ENCODE assay signal across 27 mouse cellular contexts in the genomic region with DNA sequence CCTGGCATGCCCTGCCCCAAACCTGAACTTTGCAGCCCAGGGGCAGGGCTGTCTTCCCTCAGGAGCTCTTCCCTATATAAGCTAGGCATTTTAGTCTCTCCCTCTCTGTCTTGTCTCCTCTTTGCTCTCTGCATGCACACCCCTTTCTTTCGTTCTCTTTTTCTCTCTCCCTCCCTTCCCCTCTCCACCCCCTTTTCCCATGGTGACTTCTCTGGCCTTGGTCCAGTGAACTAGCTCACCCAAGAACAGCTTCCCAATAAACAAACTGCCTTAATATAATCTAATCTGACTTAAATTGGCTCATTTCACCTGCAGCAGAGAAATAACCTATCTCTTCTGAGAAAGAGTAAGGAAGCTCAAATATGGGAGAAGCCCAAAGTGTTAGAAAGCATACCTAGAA. TPM values are rescaled to one million over a fixed set of nuclear protein-coding genes. Genes with fewer than 3 reads are reported as not detected.
DNase-seq lines count a peak whose midpoint lies in the region.
"Had no signal": no experiment of that assay in that cellular context is flagged by ENCODE, and none has a peak within 500 bp of the region (broad histone marks: within the 10 kb centered on the region; RNA-seq: fewer than 3 reads in every experiment).

No protein-coding gene starts in this region.

- H3K27ac ChIP-seq in heart, embryonic 10.5 days: no peak overlapping the region
- peak overlapping the region; percentile 28 for H3K27ac ChIP-seq in macrophage
- H3K27ac ChIP-seq: embryonic facial prominence, embryonic 13.5 days; forebrain, embryonic 12.5 days; hindbrain, embryonic 10.5 days; hindbrain, embryonic 14.5 days; intestine, embryonic 15.5 days had no signal

- H3K79me2 ChIP-seq in macrophage (ENCODE audit: inconsistent target): no peaks in the 10 kb centered on the region

- H3K4me1 ChIP-seq in heart, embryonic 10.5 days: no peaks in the 10 kb centered on the region
- H3K4me1 ChIP-seq: embryonic facial prominence, embryonic 13.5 days; forebrain, embryonic 12.5 days; hindbrain, embryonic 10.5 days had no signal

- H3K36me3 ChIP-seq in heart, embryonic 10.5 days: 0 out of 2 replicates have a peak, but pooled peaks cover 6% of the 10 kb centered on the region
- 0 out of 2 replicates have a peak, but pooled peaks cover 4% of the 10 kb centered on the region for H3K36me3 ChIP-seq in macrophage (ENCODE audit: inconsistent target)
- H3K36me3 ChIP-seq: embryonic facial prominence, embryonic 13.5 days; forebrain, embryonic 12.5 days; hindbrain, embryonic 10.5 days; intestine, embryonic 15.5 days had no signal

- intact Hi-C loops in heart, postnatal 36 days (cut with DNase I): loop anchor here (10.0 kb wide), 1 partner anchor 126 kb away; a partner anchor contains a TSS

- no peaks in the 10 kb centered on the region for H3K27me3 ChIP-seq in heart, embryonic 10.5 days (ENCODE audit: insufficient read depth, poor library complexity, severe bottlenecking)
- H3K27me3 ChIP-seq: embryonic facial prominence, embryonic 13.5 days; forebrain, embryonic 12.5 days; intestine, embryonic 15.5 days; Patski had no signal

- H3K4me3 ChIP-seq in heart, embryonic 10.5 days: no peak overlapping the region
- no peak overlapping the region for H3K4me3 ChIP-seq in macrophage (ENCODE audit: inconsistent target)
- H3K4me3 ChIP-seq: embryonic facial prominence, embryonic 13.5 days; forebrain, embryonic 12.5 days; hindbrain, embryonic 10.5 days; intestine, embryonic 15.5 days had no signal

- H3K9me3 ChIP-seq in heart, embryonic 10.5 days: no peaks in the 10 kb centered on the region
- H3K9me3 ChIP-seq: embryonic facial prominence, embryonic 13.5 days; forebrain, embryonic 12.5 days; hindbrain, embryonic 10.5 days; intestine, embryonic 15.5 days had no signal

- WGBS in heart, embryonic 10.5 days: 69% methylated on average over 1 of the region's 1 CpGs
- 38% methylated on average over 1 of the region's 1 CpGs for WGBS in macrophage (ENCODE audit: missing documents)

- peak; percentile 30 for DNase-seq in adrenal gland, postnatal 10 days
- no peak for DNase-seq in adrenal gland, postnatal 25 days
- DNase-seq in heart, adult 11 months: peak; percentile 79
- DNase-seq in heart, embryonic 10.5 days (ENCODE audit: low spot score): no peak
- peak; percentile 12 to 21 for DNase-seq in heart, postnatal 36 days
- DNase-seq in heart, postnatal 4 days: no peak
- DNase-seq in embryo, embryonic 11 days: no peak
- DNase-seq: adrenal gland, adult 8-10 months; B cell, adult 2 months; cerebellum, adult 11 months; cerebellum, adult 8-10 months; cerebellum, postnatal 14 days; kidney, adult 18-20 months had no signal

RNA-seq across cellular contexts. Expression of a gene that starts 27.1 kb away (rescaled TPM):
- total RNA-seq in adrenal gland, postnatal 10 days (2021): 10 to 100 TPM; 13.9 to 15.4 TPM
- 23.1 and 25.7 TPM in 2 replicates for total RNA-seq in adrenal gland, postnatal 25 days (2021)
- 22.9 and 23.7 TPM in 2 replicates for polyA plus RNA-seq in heart, embryonic 10.5 days (2016; fragmentation: Nextera tagmentation; extraction: Ambion mirVana)
- total RNA-seq in heart, postnatal 36 days (2021): 10 to 100 TPM; 27.9 to 36.5 TPM
- total RNA-seq in heart, postnatal 4 days (2021): 10 to 100 TPM; 13.6 to 17.6 TPM
- 10 to 100 TPM; 11.3 to 63.2 (median 32.5) TPM for total RNA-seq in macrophage (2018; cell fraction: chromatin; rRNA removed)
- 10 to 100 TPM in 25 of 26 experiments, 1 to 10 TPM in 1; 9.2 to 21.7 (median 16.7) TPM for total RNA-seq in macrophage (2018; cell fraction: cytosol; rRNA removed)
- 10 to 100 TPM; 10.4 to 41.4 (median 23.6) TPM for total RNA-seq in macrophage (2018; cell fraction: nucleus; rRNA removed)
- 17.3 to 19.0 TPM (median 18.0 TPM) in 3 replicates for polyA plus RNA-seq in macrophage (2018)

RNA-seq across cellular contexts. Expression of a gene that starts 50.1 kb away (rescaled TPM):
- total RNA-seq in adrenal gland, postnatal 10 days (2021): not detected
- not detected in 2 replicates for total RNA-seq in adrenal gland, postnatal 25 days (2021)
- polyA plus RNA-seq in heart, embryonic 10.5 days (2016; fragmentation: Nextera tagmentation; extraction: Ambion mirVana): not detected in 2 replicates
- total RNA-seq in heart, postnatal 36 days (2021): not detected
- total RNA-seq in heart, postnatal 4 days (2021): not detected
- total RNA-seq in macrophage (2018; cell fraction: chromatin; rRNA removed): not detected
- not detected for total RNA-seq in macrophage (2018; cell fraction: cytosol; rRNA removed)
- total RNA-seq in macrophage (2018; cell fraction: nucleus; rRNA removed): not detected
- not detected in 3 replicates for polyA plus RNA-seq in macrophage (2018)
- total RNA-seq: adrenal gland, adult 8-10 months; gastrocnemius, postnatal 4 days had no signal
- polyA plus RNA-seq: activated CD4-positive, CD25-positive, alpha-beta regulatory T cell, adult 4 months; brain, embryonic 14.5 days; cortical plate, adult 2 months; embryonic facial prominence, embryonic 13.5 days; forebrain, embryonic 16.5 days; frontal cortex, adult 2 months; hindbrain, embryonic 10.5 days; hindbrain, embryonic 14.5 days; intestine, embryonic 15.5 days; kidney, embryonic 14.5 days; Patski had no signal

Comparison
In these comparisons a context has a peak if more than half of its experiments do, and no peak if none do; other contexts are left out.
1. DNase-seq: peak in adrenal gland, postnatal 10 days (single experiment), heart, adult 11 months (single experiment) and heart, postnatal 36 days (2 of 2); none in adrenal gland, postnatal 25 days (single experiment), heart, embryonic 10.5 days (single experiment), heart, postnatal 4 days (single experiment) and embryo, embryonic 11 days (single experiment).